Mouse (Mus musculus) thymus, adult 2 months (tissue): ENCODE data around the gene Dab2ip.

Experiments used
- CTCF ChIP-seq: fragments of 200-500 bp; IDR thresholded peaks from 2 replicates; pipeline ENCODE4 v1.5.1; 2012; ENCODE audit warnings: mild to moderate bottlenecking, control low read depth, low read length, moderate library complexity, borderline replicate concordance; ENCODE audit not compliant: control insufficient read depth, poor library complexity, insufficient read depth; ENCODE audit errors: extremely low read depth
- POLR2A ChIP-seq: fragments of 200-500 bp; IDR thresholded peaks from 2 replicates; pipeline ENCODE4 v1.6.1; 2012; ENCODE audit warnings: mild to moderate bottlenecking, low read length, control low read depth, moderate library complexity; ENCODE audit not compliant: control insufficient read depth, poor library complexity, insufficient read depth; ENCODE audit errors: extremely low read depth

DNA sequence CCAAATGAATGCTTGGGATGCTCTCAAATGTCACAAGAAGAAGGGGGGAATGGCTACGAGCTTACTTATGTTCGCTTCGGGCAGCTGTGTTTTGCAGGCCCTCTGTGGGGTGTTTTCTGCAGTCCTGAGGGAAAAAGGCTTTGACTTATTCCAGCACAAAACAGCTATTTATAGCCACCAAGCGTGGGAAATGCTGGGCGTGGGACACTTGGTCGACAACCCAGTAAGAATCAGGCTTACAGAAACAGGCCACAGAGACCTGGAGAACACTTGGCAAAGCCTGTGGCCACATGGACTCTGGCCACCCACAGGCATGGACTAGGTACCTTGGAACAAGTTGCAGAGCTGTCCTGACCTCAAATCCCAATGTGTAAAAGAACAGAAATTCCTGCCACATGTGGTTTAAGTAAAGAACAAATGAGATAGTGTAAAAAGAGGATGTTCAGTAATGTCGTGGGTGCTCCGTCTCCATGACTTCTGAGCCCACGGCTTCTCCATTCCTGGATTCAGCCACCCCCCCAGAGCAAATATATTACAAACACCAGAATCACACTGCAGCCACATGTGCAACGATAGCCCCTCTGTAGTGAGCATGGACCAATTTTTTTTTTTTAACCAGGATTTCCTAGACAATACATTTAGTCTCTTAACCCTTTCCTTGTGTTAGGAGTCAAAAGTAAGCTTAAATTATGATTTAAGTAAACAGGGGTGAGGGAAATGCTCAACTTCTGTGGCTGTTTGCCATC lies 49.3 kb upstream of the Dab2ip start:
- TF ChIP-seq CTCF (no peak), POLR2A (no peak)
